Mouse (Mus musculus) c-Kit-positive CD71-positive TER-119-positive erythroid progenitor cells, embryonic 14.5 days (primary cell): ENCODE measurements around the gene Orc4.
A peak's percentile ranks its signal among the peaks of the same experiment; 100 is the strongest.
"Not testable (repeated sequence)": the region's sequence is repeated elsewhere in the genome, so short reads cannot be mapped to it uniquely, and the experiment has no call there.

Source experiments
- DNase-seq: peaks from one replicate; pipeline ENCODE4 v3.0.0-alpha.2; 2013; ENCODE audit warnings: low spot score

Gene Orc4

GRCm38 (mm10) chr2:48950252-48950315 lies at the start of gene Orc4:
TSS of gene Orc4 (minus strand) at chr2:48950277.
- DNase-seq, result no peak

- no peak for DNase-seq
These were observed 40.2 kb upstream of the Orc4 start for GRCm38 (mm10) chr2:48990322-48990721.

- DNase-seq, result no peak
These were observed 28.8 kb upstream of the Orc4 start for GRCm38 (mm10) chr2:48978920-48979319.

- DNase-seq, result no peak
These were observed 6.5 kb upstream of the Orc4 start for GRCm38 (mm10) chr2:48956591-48956990.

GRCm38 (mm10) chr2:48950316-48950880 lies 321 bp upstream of the Orc4 start:
- peak; percentile 29 for DNase-seq

GRCm38 (mm10) chr2:48949743-48950251 lies 280 bp downstream of the Orc4 start:
- peak; percentile 29 for DNase-seq

GRCm38 (mm10) chr2:48948841-48949584 lies 1.1 kb downstream of the Orc4 start, which contains the start of gene Mbd5:
TSS of gene Mbd5 (plus strand) at chr2:48949508.
- peak; percentile 95 for DNase-seq

- DNase-seq, result no peak
These were observed 2.3 kb downstream of the Orc4 start for GRCm38 (mm10) chr2:48947761-48948160.

- no peak for DNase-seq
These were observed 15.0 kb downstream of the Orc4 start for GRCm38 (mm10) chr2:48935058-48935457.

GRCm38 (mm10) chr2:48915832-48916231 lies 34.2 kb downstream of the Orc4 start:
- DNase-seq, result no peak

GRCm38 (mm10) chr2:48914185-48914584 lies 35.9 kb downstream of the Orc4 start:
- DNase-seq, result no peak

GRCm38 (mm10) chr2:48908866-48909265 lies 41.2 kb downstream of the Orc4 start:
- peak; percentile 3 for DNase-seq

- DNase-seq, result no peak
These were observed 54.9 kb downstream of the Orc4 start for GRCm38 (mm10) chr2:48895186-48895585.

- peak; percentile 49 for DNase-seq
These were observed 64.1 kb downstream of the Orc4 start for GRCm38 (mm10) chr2:48885945-48886344.

- DNase-seq, result no peak
These were observed 81.7 kb downstream of the Orc4 start for GRCm38 (mm10) chr2:48868199-48868913.

- DNase-seq, result not testable (repeated sequence)
These were observed 84.5 kb downstream of the Orc4 start for GRCm38 (mm10) chr2:48865596-48865995.
